Mouse (Mus musculus) adrenal gland, postnatal 4 days (tissue): ENCODE measurements around the gene Shtn1. TPM values are rescaled to one million over a fixed set of nuclear protein-coding genes. Genes with fewer than 3 reads are reported as not detected.
A peak's percentile ranks its signal among the peaks of the same experiment; 100 is the strongest.

Experiments
- DNase-seq, 2 experiments: peaks; one replicate each; pipeline ENCODE4 v3.0.0; 2021 to 2022; ENCODE audit warnings: low spot score in 2 of 2, mixed read lengths in 2 of 2
- long read RNA-seq, 2 experiments: library from polyadenylated mRNA; stranded (forward); transcript quantifications; one replicate each; pipeline ENCODE4 v2.0.0; 2021
- total RNA-seq, 2 experiments: library from RNA; stranded (reverse); gene quantifications; 2 replicates each; pipeline ENCODE4 v1.2.3; 2021

Gene Shtn1
- 10 to 100 TPM in 1 of 2 experiments, 1 to 10 TPM in 1; 8.4 to 11.0 TPM for total RNA-seq
- long read RNA-seq, experiment 1, partial matches to known transcripts: 0 of 3 reads
- long read RNA-seq, experiment 1, other reads (novel, unspliced or antisense): 0 of 3 reads
- long read RNA-seq, experiment 2, partial matches to known transcripts: 5 of 11 reads
- long read RNA-seq, experiment 2, other reads (novel, unspliced or antisense): 0 of 11 reads

DNA sequence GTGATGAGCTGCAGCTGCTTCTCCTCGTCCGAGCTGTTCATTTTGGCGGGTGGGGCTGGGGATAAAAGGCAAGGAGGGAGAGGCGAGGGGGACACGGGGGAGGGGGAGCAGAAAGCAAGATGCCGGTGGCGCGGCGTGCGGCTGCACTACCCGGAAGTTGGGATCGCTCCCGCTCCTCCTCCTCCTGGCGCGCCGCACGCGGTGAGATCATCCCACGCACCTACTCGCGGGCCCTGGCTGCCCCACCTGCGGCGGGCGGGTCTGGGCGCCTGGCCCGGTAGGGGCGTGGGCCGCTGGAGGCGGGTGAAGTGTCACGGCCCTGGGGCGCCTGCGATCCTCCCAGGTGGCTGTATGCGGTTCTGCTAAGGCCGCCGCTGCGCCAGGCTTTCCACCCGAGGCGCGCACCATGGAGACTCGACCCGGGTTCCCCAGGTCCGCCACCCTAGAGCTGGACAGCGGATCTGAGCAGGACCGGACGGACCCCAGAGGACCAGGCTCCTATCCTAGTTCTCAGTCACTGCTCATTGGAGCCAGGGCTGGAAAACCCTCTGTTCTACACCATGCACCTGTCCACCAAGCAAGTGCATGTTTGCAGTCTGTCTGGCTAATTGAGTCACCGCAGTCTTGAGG, at the start of gene Shtn1:
Gene Shtn1 (minus strand): TSS at position 629 of the 630 bp plus-strand sequence.
- peak in 1 of 2 experiments; percentile 11 for DNase-seq

DNA sequence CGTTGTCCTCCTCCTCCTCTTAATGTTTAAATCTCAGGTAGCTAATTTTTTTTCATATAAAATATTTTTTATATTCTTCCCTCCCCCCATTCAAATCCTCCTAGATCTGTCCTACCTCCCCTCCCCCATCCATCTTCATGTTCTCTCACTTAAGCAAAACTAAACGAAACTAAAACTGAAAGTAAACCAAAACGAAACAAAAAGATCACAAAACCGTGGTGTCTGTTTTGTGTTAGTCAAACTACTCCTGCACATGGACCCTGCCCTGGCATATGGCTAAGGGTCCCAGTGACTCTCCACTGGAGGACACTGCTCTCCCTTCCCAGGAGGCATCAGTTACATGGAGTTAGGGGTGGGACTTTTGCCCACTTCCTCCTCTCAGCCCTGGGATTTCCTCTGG, 38.3 kb upstream of the Shtn1 start:
- no peak for DNase-seq

GRCm38 (mm10) chr19:59109937-59110336, 34.0 kb upstream of the Shtn1 start:
- DNase-seq: no peak

DNA sequence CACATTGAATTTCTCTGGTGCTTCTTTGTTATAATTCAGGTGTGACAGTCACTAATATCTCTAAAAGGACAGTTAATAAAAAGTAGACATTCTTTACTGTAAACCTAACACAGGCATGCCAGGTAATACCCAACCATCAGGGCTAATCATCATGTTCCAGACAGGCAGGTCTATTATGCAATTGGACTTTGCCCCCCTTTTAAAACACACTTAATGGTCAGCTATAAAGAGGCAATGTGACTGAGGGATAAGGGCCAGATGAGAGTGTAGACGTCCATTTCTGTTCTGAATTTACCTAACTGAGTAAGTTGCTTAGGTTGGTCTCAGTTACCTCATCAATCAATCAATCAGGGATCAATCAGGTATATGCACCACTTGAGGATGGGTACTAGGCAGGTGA, 22.4 kb upstream of the Shtn1 start:
- no peak for DNase-seq

DNA sequence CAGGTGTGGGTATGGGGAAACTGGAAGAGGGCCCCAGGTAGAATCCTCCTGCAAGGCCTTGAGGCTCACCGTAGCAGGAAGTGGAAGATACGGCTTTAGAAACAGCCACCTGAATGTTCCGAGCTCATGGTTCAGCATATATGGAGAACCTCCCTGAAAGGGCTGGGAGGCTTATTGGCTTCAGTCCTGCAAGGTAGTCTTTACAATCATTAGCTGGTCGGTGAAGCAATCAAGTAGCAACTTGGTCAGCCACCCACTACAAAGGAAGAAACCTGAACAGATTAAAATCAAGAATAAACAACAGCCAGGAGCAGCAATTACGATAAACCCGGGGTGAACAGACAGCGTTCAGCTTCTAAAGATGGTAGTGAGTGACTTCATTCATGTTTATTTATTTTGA, 16.4 kb upstream of the Shtn1 start:
- no peak for DNase-seq

DNA sequence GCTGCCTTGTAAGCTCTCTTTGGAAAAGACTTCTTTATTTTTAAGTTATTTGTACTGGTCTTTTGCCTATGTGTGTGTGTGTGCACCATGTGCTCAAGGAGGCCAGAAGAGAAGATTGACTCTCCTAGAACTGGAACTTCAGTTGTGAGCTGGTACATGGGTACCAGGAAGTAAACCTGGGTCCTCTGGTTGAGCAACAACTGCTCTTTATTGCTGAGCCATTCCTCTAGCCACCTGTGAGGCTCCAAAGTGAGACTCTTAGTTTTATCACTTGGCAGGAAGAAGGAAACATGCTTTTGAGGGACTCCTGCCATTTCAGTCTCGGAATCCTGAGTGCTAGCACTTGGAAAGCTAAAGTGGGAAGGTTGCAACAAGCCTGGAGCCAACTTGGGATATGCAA, 14.4 kb upstream of the Shtn1 start:
- DNase-seq: no peak

DNA sequence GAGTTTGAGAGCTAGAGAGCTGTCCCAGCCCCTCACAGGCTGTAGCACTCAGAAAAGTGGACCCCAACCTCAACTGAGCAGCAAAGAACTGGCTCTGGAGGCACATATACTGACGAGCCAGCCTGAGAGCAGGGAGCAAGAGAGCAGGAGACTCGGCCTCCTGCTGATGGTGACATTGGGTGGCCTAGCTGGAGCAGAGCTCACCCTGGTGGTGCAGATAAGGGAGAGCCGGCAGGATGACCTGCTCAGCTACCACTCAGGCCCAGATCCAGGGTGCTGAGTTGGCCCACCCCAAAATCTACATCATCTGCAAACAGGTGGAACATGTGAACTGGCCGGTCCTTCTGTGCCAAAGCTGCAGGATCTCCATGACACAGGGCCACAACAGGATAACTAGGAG, 8.4 kb upstream of the Shtn1 start:
- no peak for DNase-seq

GRCm38 (mm10) chr19:59076131-59076530, 231 bp upstream of the Shtn1 start:
- DNase-seq: no peak

DNA sequence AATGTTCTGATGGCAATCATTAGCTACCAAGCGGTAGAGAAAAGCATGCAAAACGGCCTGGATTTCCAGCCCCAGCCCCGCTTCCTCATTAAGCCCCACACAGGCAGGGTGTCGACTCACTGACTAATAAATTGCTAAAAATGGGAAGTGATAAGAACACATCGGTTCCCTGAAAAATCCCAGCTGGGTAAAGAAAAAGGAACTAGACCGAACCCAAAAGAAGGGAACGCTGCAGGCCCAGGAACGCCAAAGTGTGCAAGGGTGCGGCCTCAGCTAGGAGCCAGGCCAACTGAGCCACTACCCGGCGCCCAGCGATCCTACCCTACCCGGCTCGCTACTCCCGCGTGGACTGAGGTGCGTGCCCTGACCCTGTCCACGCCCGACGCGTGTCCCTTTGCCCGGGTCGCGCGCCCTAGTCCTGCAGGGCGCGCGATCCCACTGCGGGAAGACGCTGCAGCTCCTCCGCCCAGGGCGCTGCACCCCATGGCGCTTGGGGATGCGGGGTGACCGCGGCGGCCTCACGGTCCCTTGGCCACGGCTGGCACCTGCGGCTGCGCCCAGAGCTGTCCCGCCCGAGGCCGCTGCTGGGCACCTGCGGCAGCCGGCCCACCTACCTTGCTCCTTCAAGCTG, 944 bp downstream of the Shtn1 start:
- DNase-seq: no peak

GRCm38 (mm10) chr19:59074381-59074780, 1.5 kb downstream of the Shtn1 start:
- DNase-seq: no peak

- no peak for DNase-seq
These were observed 2.9 kb downstream of the Shtn1 start for GRCm38 (mm10) chr19:59073006-59073405.

DNA sequence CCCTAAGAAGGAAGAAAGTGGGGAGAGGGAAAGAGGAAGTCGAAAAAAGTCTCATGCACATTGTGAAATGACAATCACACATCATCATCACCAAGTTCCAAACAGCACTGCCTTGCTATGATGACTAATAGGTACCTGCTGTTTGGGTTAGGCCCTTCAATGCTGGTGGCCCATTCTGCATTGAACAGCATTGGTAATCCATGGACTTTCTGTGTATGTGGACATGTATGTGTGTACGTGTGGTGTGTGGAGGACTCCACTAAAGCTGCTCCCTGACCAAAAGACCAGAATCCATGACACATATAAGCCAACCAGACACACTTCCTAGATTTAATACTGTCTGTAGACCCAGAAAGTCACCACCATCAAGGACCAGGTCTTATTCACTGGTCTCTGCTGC, 3.9 kb downstream of the Shtn1 start:
- DNase-seq: no peak

- no peak for DNase-seq
These were observed 4.5 kb downstream of the Shtn1 start for GRCm38 (mm10) chr19:59071396-59071795.

DNA sequence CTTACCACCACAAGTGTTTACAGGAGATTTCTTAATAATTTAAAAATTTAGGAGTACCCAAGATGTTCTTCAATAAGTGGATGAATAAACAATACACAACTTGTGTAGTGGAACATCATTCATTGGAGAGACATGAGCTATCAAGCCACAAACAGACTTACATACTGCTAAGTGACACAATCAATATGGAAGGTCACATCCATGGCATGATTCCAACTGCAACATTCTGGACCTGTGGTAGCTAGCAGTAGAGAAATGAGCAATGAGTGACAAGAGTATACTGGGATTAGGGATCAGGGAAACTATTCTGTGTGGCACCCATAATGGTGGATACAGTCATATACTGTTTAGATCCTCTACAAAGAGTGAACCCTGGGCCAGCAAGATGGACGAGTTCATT, 8.2 kb downstream of the Shtn1 start:
- no peak for DNase-seq

DNA sequence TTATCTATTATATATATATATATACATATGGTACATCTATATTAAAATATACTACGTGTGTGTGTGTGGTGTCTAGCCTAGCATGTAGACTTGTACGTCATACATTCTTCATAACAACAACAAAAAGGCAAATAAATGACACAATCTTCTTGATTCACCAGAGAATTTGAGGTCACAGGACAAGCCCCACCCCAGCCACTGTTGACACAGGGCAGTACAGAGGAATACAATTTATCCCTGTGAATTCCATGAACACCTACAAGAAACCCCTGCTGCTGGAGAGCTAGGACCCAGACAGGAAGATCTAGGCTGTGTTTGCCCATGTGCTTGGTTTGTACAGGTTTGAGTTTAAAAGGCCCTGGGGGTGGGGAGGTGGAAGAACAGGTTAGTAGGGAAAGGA, 9.2 kb downstream of the Shtn1 start:
- no peak for DNase-seq

GRCm38 (mm10) chr19:59066115-59066514, 9.8 kb downstream of the Shtn1 start:
- DNase-seq: no peak

DNA sequence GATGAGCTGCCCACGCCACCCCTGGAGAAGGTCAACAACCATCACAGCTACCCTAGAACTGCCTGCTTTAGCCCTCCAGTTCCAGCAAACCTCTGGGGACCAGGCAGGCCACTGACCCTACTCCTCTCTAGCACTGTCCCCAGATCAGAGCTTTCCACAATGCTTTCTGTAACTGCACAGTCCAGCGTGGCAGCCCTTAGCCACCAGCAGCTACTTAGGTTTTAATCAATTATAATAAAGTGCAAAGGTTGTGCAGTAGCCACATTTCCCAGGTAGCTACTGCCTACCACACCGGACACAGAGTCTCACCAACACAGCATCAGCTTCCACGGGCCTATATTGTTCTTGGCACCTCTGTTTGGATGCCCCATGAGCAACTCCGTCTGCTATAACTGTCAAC, 11.3 kb downstream of the Shtn1 start:
- DNase-seq: no peak

- DNase-seq: no peak
These were observed 12.3 kb downstream of the Shtn1 start for GRCm38 (mm10) chr19:59063568-59063967.

DNA sequence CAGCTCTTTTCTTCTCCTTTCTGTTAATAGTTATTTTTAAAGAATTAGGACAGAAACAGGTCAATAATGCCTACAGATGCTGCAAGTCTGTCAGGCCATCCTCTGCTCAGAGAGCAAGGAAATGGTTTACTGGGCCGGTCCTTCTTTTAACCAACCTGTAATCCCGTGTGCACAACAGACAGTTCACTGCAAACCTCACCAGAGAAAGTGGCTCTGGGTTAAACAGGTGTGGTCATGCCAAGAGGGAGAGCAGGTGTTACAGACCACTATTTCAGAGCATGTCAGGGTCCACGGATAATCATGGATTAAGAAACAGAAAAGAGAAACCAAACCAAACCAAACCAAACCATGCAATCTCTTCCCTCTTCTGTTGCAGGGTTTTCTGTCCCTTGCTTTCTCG, 17.8 kb downstream of the Shtn1 start:
- DNase-seq: no peak

GRCm38 (mm10) chr19:59057366-59057765, 18.5 kb downstream of the Shtn1 start:
- DNase-seq: no peak

DNA sequence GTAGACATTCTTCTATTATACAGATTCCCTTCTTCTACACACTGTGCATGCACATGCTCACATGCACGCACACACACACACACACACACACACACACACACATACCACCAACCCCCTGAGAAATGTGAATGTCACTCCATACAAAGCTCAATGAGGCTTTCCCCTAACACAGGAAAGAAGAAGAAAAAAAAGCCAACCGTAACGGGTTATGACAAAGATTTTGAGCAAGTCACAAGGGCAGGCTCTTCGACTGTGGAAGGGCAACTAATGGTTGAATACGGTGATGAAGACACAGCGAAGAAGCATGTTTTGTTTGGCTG, 21.3 kb downstream of the Shtn1 start:
- no peak for DNase-seq

GRCm38 (mm10) chr19:59053931-59054631, 21.8 kb downstream of the Shtn1 start:
- DNase-seq: no peak
